Mouse (Mus musculus): ENCODE measurements around the gene Gm5773.
"Not testable (repeated sequence)": the region's sequence is repeated elsewhere in the genome, so short reads cannot be mapped to it uniquely, and the experiment has no call there.

The Gm5773 gene

DNA sequence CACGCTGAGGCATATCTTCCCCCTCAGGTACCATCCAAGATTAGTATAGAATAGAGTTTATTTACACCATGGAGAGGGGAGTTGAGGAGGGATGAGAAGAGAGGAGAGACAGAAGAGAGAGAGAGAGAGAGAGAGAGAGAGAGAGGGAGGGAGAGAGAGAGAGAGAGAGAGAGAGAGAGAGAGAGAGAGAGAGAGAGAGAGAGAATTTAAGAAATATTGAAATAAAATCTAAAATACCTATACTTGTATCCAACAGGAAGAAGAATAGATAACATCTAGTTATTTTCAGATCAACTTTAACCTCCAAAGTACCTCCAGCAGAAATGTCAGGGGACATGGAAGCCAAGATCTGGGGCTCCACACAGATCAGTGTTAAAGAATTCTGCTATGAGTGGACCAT, at the start of gene Gm5773:
Gm5773 (plus strand) TSS at position 301 of the 400 bp plus-strand sequence.
- not testable (repeated sequence) for DNase-seq (ENCODE audit: low spot score)

DNA sequence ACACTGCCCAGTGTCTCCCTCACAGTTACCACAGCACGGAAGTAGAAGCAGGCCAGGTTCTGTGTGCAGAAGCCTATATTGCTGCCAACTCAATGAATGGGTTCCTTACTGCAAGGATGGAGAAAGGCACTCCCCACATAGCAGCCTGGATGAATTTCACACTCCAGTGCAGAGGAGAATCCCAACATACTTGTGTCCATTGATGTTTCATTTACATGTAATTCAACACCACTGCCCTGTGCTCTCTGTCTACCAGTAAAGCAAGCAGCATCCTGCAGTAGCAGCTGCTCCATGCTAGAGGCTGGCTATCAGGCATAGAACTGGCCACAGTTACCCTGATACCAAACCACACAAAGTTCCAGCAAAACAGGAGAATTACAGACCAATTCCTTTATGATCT, 27.3 kb upstream of the Gm5773 start:
- not testable (repeated sequence) for DNase-seq (ENCODE audit: low spot score)

DNA sequence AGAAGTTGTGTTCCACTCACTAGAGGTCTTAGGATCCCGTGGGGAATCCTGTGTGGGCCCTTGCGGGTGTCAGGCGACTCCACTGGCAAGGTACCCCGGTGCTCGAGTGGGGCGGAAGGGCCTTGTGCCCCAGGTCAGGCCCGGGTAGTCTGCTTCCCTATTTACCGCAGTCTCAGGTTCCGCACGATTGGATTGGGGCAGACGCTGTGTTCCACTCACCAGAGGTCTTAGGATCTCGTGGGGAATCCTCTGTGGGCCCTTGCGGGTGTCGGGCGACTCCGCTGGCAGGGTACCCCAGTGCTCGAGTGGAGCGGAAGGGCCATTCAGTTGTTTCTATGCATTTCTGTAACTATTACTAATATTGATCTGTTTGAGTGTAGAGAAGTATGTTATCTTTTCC, 18.8 kb upstream of the Gm5773 start:
- DNase-seq (ENCODE audit: low spot score): peak; percentile 2

DNA sequence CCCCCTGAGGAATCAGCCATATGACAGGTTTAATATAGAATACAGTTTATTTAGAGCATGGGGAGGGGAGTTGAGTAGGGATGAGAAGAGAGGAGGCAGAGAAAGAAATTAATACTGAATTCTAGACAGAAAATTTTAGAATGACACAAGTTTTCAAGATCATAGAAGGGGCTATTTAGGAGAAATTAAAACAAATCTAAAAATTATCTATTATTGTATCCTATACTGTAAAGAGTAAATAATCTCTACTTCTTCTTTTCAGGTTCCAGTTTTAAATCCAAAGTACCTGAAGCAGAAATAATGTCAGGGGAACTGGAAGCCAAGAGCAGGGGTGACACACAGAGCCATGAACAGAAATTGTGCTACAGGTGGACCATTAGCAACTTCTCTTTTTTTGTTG, 23.3 kb downstream of the Gm5773 start, which contains the start of gene Tdpoz4:
Tdpoz4 (plus strand) TSS at position 301 of the 400 bp plus-strand sequence.
- not testable (repeated sequence) for DNase-seq (ENCODE audit: low spot score)

DNA sequence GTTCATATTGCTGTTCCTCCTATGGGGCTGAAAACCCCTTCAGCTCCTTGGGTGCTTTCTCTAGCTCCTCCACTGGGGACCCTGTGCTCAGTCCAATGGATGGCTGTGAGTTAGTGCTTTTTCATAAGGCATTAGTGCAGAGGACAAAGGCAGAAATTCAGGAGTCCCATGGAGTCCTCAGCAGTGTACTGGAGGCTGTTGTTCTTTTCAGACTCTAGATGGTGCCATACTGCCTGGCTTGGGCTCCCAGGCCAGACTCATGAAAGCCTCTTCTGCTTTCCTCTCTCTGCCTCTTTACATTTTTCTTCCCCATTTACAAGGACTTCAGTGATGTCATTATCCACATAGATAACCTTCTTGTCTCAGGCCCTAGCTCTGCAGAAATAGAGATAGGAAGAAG, 40.5 kb downstream of the Gm5773 start:
- DNase-seq (ENCODE audit: low spot score): not testable (repeated sequence)

All from MN1 (cell line).